Mouse (Mus musculus): Measurements from ENCODE around the gene Lsmem1. TPM values are rescaled to one million over a fixed set of nuclear protein-coding genes. Genes with fewer than 3 reads are reported as not detected.

Gene Lsmem1
- polyA plus RNA-seq, 1 experiment from 2014 or later = 0.15 TPM

GRCm38 (mm10) chr12:40164621-40165020 is 34.7 kb downstream of the Lsmem1 start:
- Histone ChIP-seq H3K36me3 (no peaks in the 10 kb centered on the region), H3K4me2 (replicated peaks) (no peak overlapping the region), H3K9me3 (no peaks in the 10 kb centered on the region), H3K27ac (no peak overlapping the region), H3K9ac (no peak overlapping the region), H3K4me1 (no peaks in the 10 kb centered on the region), H3K27me3 (replicated peaks) (no peaks in the 10 kb centered on the region), H3K4me3 (no peak overlapping the region)
- 18% methylated on average over 2 of the region's 2 CpGs for WGBS
- ATAC-seq (ENCODE audit: low FRiP score, low read depth) = peak; percentile 77

GRCm38 (mm10) chr12:40160777-40161176 is 38.5 kb downstream of the Lsmem1 start:
- Histone ChIP-seq H3K4me3 (no peak overlapping the region), H3K4me2 (replicated peaks) (no peak overlapping the region), H3K27ac (no peak overlapping the region), H3K9me3 (no peaks in the 10 kb centered on the region), H3K36me3 (no peaks in the 10 kb centered on the region), H3K4me1 (no peaks in the 10 kb centered on the region), H3K27me3 (replicated peaks) (no peaks in the 10 kb centered on the region), H3K9ac (no peak overlapping the region)
- WGBS = 82% methylated on average over 2 of the region's 2 CpGs
- ATAC-seq (ENCODE audit: low FRiP score, low read depth) = no peak

GRCm38 (mm10) chr12:40154188-40154587 is 45.1 kb downstream of the Lsmem1 start:
- WGBS = 91% methylated on average over 6 of the region's 6 CpGs

GRCm38 (mm10) chr12:40152353-40153069 is 46.8 kb downstream of the Lsmem1 start:
- no peak overlapping the region for H3K4me3 ChIP-seq
- H3K9ac ChIP-seq = no peak overlapping the region
- WGBS = 83% methylated on average over 8 of the region's 8 CpGs
- H3K27ac ChIP-seq = no peak overlapping the region
- ATAC-seq (ENCODE audit: low FRiP score, low read depth) = no peak
- H3K4me2 ChIP-seq (replicated peaks) = no peak overlapping the region
- H3K36me3 ChIP-seq = no peaks in the 10 kb centered on the region
- no peaks in the 10 kb centered on the region for H3K4me1 ChIP-seq
- H3K27me3 ChIP-seq (replicated peaks) = no peaks in the 10 kb centered on the region
- H3K9me3 ChIP-seq = no peaks in the 10 kb centered on the region

More at GRCm38 (mm10) chr12:40154188-40154587, 45.1 kb downstream of the Lsmem1 start:
- Histone ChIP-seq H3K9ac (no peak overlapping the region), H3K4me1 (no peaks in the 10 kb centered on the region), H3K4me3 (no peak overlapping the region), H3K36me3 (no peaks in the 10 kb centered on the region), H3K27me3 (replicated peaks) (no peaks in the 10 kb centered on the region), H3K9me3 (no peaks in the 10 kb centered on the region), H3K4me2 (replicated peaks) (no peak overlapping the region), H3K27ac (no peak overlapping the region)
- no peak for ATAC-seq (ENCODE audit: low FRiP score, low read depth)

- no peak for ATAC-seq (ENCODE audit: low FRiP score, low read depth)
- H3K4me3 ChIP-seq = no peak overlapping the region
- no peaks in the 10 kb centered on the region for H3K36me3 ChIP-seq
- no peak overlapping the region for H3K4me2 ChIP-seq (replicated peaks)
- WGBS = 72% methylated on average over 4 of the region's 4 CpGs
- no peak overlapping the region for H3K9ac ChIP-seq
- H3K9me3 ChIP-seq = no peaks in the 10 kb centered on the region
- no peaks in the 10 kb centered on the region for H3K4me1 ChIP-seq
- no peaks in the 10 kb centered on the region for H3K27me3 ChIP-seq (replicated peaks)
- no peak overlapping the region for H3K27ac ChIP-seq
Measured at GRCm38 (mm10) chr12:40147319-40147718, 52.0 kb downstream of the Lsmem1 start.

GRCm38 (mm10) chr12:40146510-40146909 is 52.8 kb downstream of the Lsmem1 start:
- Histone ChIP-seq H3K9ac (no peak overlapping the region), H3K27me3 (replicated peaks) (no peaks in the 10 kb centered on the region), H3K9me3 (no peaks in the 10 kb centered on the region), H3K36me3 (no peaks in the 10 kb centered on the region), H3K27ac (no peak overlapping the region), H3K4me3 (no peak overlapping the region), H3K4me2 (replicated peaks) (no peak overlapping the region), H3K4me1 (no peaks in the 10 kb centered on the region)
- 66% methylated on average over 5 of the region's 5 CpGs for WGBS
- ATAC-seq (ENCODE audit: low FRiP score, low read depth) = no peak

- H3K36me3 ChIP-seq = no peaks in the 10 kb centered on the region
- H3K4me2 ChIP-seq (replicated peaks) = no peak overlapping the region
- no peak overlapping the region for H3K4me3 ChIP-seq
- H3K27ac ChIP-seq = no peak overlapping the region
- ATAC-seq (ENCODE audit: low FRiP score, low read depth) = no peak
- no peak overlapping the region for H3K9ac ChIP-seq
- no peaks in the 10 kb centered on the region for H3K4me1 ChIP-seq
- H3K9me3 ChIP-seq = no peaks in the 10 kb centered on the region
- no peaks in the 10 kb centered on the region for H3K27me3 ChIP-seq (replicated peaks)
- whole genome bisulfite sequencing = 81% methylated on average over 5 of the region's 5 CpGs
Measured at GRCm38 (mm10) chr12:40140706-40141105, 58.6 kb downstream of the Lsmem1 start.

GRCm38 (mm10) chr12:40139484-40140245 is 59.6 kb downstream of the Lsmem1 start:
- Histone ChIP-seq H3K9ac (no peak overlapping the region), H3K4me1 (no peaks in the 10 kb centered on the region), H3K9me3 (no peaks in the 10 kb centered on the region), H3K4me3 (no peak overlapping the region), H3K27me3 (replicated peaks) (no peaks in the 10 kb centered on the region), H3K36me3 (no peaks in the 10 kb centered on the region), H3K27ac (no peak overlapping the region), H3K4me2 (replicated peaks) (no peak overlapping the region)
- WGBS = 76% methylated on average over 8 of the region's 8 CpGs
- no peak for ATAC-seq (ENCODE audit: low FRiP score, low read depth)

- Histone ChIP-seq H3K36me3 (no peaks in the 10 kb centered on the region), H3K4me1 (peaks cover 12% of the 10 kb centered on the region), H3K4me2 (replicated peaks) (peak overlapping the region; percentile 84), H3K27me3 (replicated peaks) (peaks cover 22% of the 10 kb centered on the region), H3K27ac (no peak overlapping the region), H3K9ac (no peak overlapping the region), H3K4me3 (no peak overlapping the region), H3K9me3 (no peaks in the 10 kb centered on the region)
- WGBS = 56% methylated on average over 11 of the region's 11 CpGs
- no peak for ATAC-seq (ENCODE audit: low FRiP score, low read depth)
Measured at GRCm38 (mm10) chr12:40134529-40134928, 64.8 kb downstream of the Lsmem1 start.

- WGBS = 2% methylated on average over 39 of the region's 39 CpGs
- peak; percentile 66 for ATAC-seq (ENCODE audit: low FRiP score, low read depth)
Measured at GRCm38 (mm10) chr12:40133573-40134271, 65.6 kb downstream of the Lsmem1 start, which contains the start of gene Scin. TSS of gene Scin (minus strand) at chr12:40134228.

GRCm38 (mm10) chr12:40133194-40133572 is 66.1 kb downstream of the Lsmem1 start:
- WGBS = 22% methylated on average over 10 of the region's 10 CpGs

More at GRCm38 (mm10) chr12:40133573-40134271, 65.6 kb downstream of the Lsmem1 start, which contains the start of gene Scin:
- H3K27me3 ChIP-seq (replicated peaks) = peaks cover 22% of the 10 kb centered on the region
- no peaks in the 10 kb centered on the region for H3K36me3 ChIP-seq
- no peak within 1 kb of the TSS for H3K27ac ChIP-seq
- peak within 1 kb of the TSS; percentile 35 for H3K4me3 ChIP-seq
- peak within 1 kb of the TSS; percentile 84 for H3K4me2 ChIP-seq (replicated peaks)
- H3K9ac ChIP-seq = no peak within 1 kb of the TSS
- no peaks in the 10 kb centered on the region for H3K9me3 ChIP-seq
- peaks cover 12% of the 10 kb centered on the region for H3K4me1 ChIP-seq

More at GRCm38 (mm10) chr12:40133194-40133572, 66.1 kb downstream of the Lsmem1 start:
- Histone ChIP-seq H3K27ac (no peak overlapping the region), H3K9ac (no peak overlapping the region), H3K4me2 (replicated peaks) (peak overlapping the region; percentile 84), H3K9me3 (no peaks in the 10 kb centered on the region), H3K4me3 (peak overlapping the region; percentile 35), H3K36me3 (no peaks in the 10 kb centered on the region), H3K4me1 (peaks cover 12% of the 10 kb centered on the region), H3K27me3 (replicated peaks) (peaks cover 22% of the 10 kb centered on the region)
- ATAC-seq (ENCODE audit: low FRiP score, low read depth) = no peak
